Mouse (Mus musculus): Measurements from ENCODE around the gene Madcam1.
A peak's percentile ranks its signal among the peaks of the same experiment; 100 is the strongest.
"Not testable (repeated sequence)": the region's sequence is repeated elsewhere in the genome, so short reads cannot be mapped to it uniquely, and the experiment has no call there.

Madcam1 gene

GRCm38 (mm10) chr10:79691986-79692548 lies 27.7 kb downstream of the Madcam1 start:
- DNase-seq: no peak

- DNase-seq: no peak
These were observed 29.4 kb downstream of the Madcam1 start for GRCm38 (mm10) chr10:79693580-79694378.

- no peak for DNase-seq
These were observed 30.0 kb downstream of the Madcam1 start for GRCm38 (mm10) chr10:79694379-79694655.

GRCm38 (mm10) chr10:79695231-79696128 lies 31.1 kb downstream of the Madcam1 start:
- peak; percentile 85 for DNase-seq

GRCm38 (mm10) chr10:79696129-79696651 lies 31.8 kb downstream of the Madcam1 start:
- DNase-seq: peak; percentile 63

GRCm38 (mm10) chr10:79697916-79698315 lies 33.6 kb downstream of the Madcam1 start:
- peak; percentile 50 for DNase-seq

- DNase-seq: no peak
These were observed 34.1 kb downstream of the Madcam1 start for GRCm38 (mm10) chr10:79698459-79698858.

- DNase-seq: no peak
These were observed 36.3 kb downstream of the Madcam1 start for GRCm38 (mm10) chr10:79700676-79701075.

GRCm38 (mm10) chr10:79701443-79702129 lies 37.2 kb downstream of the Madcam1 start:
- peak; percentile 91 for DNase-seq

- not testable (repeated sequence) for DNase-seq
These were observed 38.6 kb downstream of the Madcam1 start for GRCm38 (mm10) chr10:79702970-79703369.

- no peak for DNase-seq
These were observed 39.2 kb downstream of the Madcam1 start for GRCm38 (mm10) chr10:79703541-79703940.

GRCm38 (mm10) chr10:79704065-79704969 lies 40.0 kb downstream of the Madcam1 start, which contains the start of gene Bsg:
Gene Bsg, plus strand, starts transcription at chr10:79704491.
- peak; percentile 99 for DNase-seq

- DNase-seq: no peak
These were observed 40.6 kb downstream of the Madcam1 start for GRCm38 (mm10) chr10:79704970-79705360.

- no peak for DNase-seq
These were observed 41.6 kb downstream of the Madcam1 start for GRCm38 (mm10) chr10:79705951-79706350.

- DNase-seq: no peak
These were observed 42.2 kb downstream of the Madcam1 start for GRCm38 (mm10) chr10:79706406-79707094.

- DNase-seq: no peak
These were observed 42.8 kb downstream of the Madcam1 start for GRCm38 (mm10) chr10:79707162-79707561.

GRCm38 (mm10) chr10:79707759-79708158 lies 43.4 kb downstream of the Madcam1 start:
- no peak for DNase-seq

GRCm38 (mm10) chr10:79708668-79709067 lies 44.3 kb downstream of the Madcam1 start:
- DNase-seq: no peak

GRCm38 (mm10) chr10:79709307-79709706 lies 44.9 kb downstream of the Madcam1 start:
- no peak for DNase-seq

- DNase-seq: peak; percentile 37
These were observed 47.7 kb downstream of the Madcam1 start for GRCm38 (mm10) chr10:79712029-79712428.
